Mouse (Mus musculus) skeletal muscle tissue, postnatal 0 days (tissue): ENCODE measurements around the gene Capn10. TPM values are rescaled to one million over a fixed set of nuclear protein-coding genes. Genes with fewer than 3 reads are reported as not detected.

Experiments
- polyA plus RNA-seq: library from polyadenylated mRNA; unstranded; fragments of >200 nt; fragmentation: Nextera tagmentation; extraction: Ambion mirVana; gene quantifications from 2 replicates; pipeline ENCODE4 v1.2.1, GENCODE M21; 2015

Gene Capn10
- polyA plus RNA-seq: 9.1 and 10.5 TPM in 2 replicates

GRCm38 (mm10) chr1:92934182-92934827 lies at the start of gene Capn10:
Gene Capn10 (plus strand): TSS chr1:92934376.

GRCm38 (mm10) chr1:92902786-92903185 lies 31.4 kb upstream of the Capn10 start, which contains the start of gene Ankmy1:
Gene Ankmy1 (minus strand): TSS chr1:92902906.

GRCm38 (mm10) chr1:92906779-92907631 lies 27.2 kb upstream of the Capn10 start, which contains the start of gene Dusp28:
Gene Dusp28 (plus strand): TSS chr1:92906981.

GRCm38 (mm10) chr1:92910239-92910885 lies 23.8 kb upstream of the Capn10 start, which contains the start of gene Rnpepl1:
Gene Rnpepl1 (plus strand): TSS chr1:92910783.

GRCm38 (mm10) chr1:92950607-92951006 lies 16.4 kb downstream of the Capn10 start, which contains the start of gene Gpr35:
Gene Gpr35 (plus strand): TSS chr1:92950865.

Other genes starting within 250 kb of the Capn10 start
- 97.0 and 104 TPM in 2 replicates for gene Gpc1, start 102.7 kb upstream of the Capn10 start, polyA plus RNA-seq
- 1.0 and 1.1 TPM in 2 replicates for gene Ankmy1, start 31.5 kb upstream of the Capn10 start, polyA plus RNA-seq
- gene Dusp28, start 27.4 kb upstream of the Capn10 start, polyA plus RNA-seq: 32.9 and 33.9 TPM in 2 replicates
- 34.0 and 35.5 TPM in 2 replicates for gene Rnpepl1, start 23.6 kb upstream of the Capn10 start, polyA plus RNA-seq
- gene Gpr35, start 16.5 kb downstream of the Capn10 start, polyA plus RNA-seq: 0.05 and 0.12 TPM in 2 replicates
- gene Aqp12, start 72.0 kb downstream of the Capn10 start, polyA plus RNA-seq: not detected in 2 replicates
- gene Kif1a, start 167.6 kb downstream of the Capn10 start, polyA plus RNA-seq: 2.5 and 3.0 TPM in 2 replicates
- 0.24 and 0.27 TPM in 2 replicates for gene Agxt, start 200.9 kb downstream of the Capn10 start, polyA plus RNA-seq
- 0.54 TPM in 1 of 2 replicates, not detected in the other for gene 2310007B03Rik, start 226.6 kb downstream of the Capn10 start, polyA plus RNA-seq
- 0.02 and 0.03 TPM in 2 replicates for gene Crocc2, start 234.3 kb downstream of the Capn10 start, polyA plus RNA-seq